Mouse (Mus musculus): ENCODE data around the gene Crebrf. TPM values are rescaled to one million over a fixed set of nuclear protein-coding genes. Genes with fewer than 3 reads are reported as not detected.

The Crebrf gene
- polyA plus RNA-seq, 1 experiment: 26.6 TPM

GRCm38 (mm10) chr17:26802886-26803285, 87.4 kb downstream of the Crebrf start:
- Histone ChIP-seq H3K27ac (replicated peaks; ENCODE audit: low read depth, low read length) (no peak overlapping the region), H3K4me3 (ENCODE audit: insufficient read depth, low read depth, low read length) (no peak overlapping the region), H3K4me1 (ENCODE audit: control insufficient read depth, insufficient read depth, insufficient read length, low read length) (no peaks in the 10 kb centered on the region)

- Histone ChIP-seq H3K4me1 (ENCODE audit: control insufficient read depth, insufficient read depth, insufficient read length, low read length) (no peaks in the 10 kb centered on the region), H3K27ac (replicated peaks; ENCODE audit: low read depth, low read length) (no peak overlapping the region), H3K4me3 (ENCODE audit: insufficient read depth, low read depth, low read length) (no peak overlapping the region)
Measured at GRCm38 (mm10) chr17:26812607-26813006, 97.2 kb downstream of the Crebrf start.

GRCm38 (mm10) chr17:26813497-26813896, 98.0 kb downstream of the Crebrf start:
- H3K4me3 ChIP-seq (ENCODE audit: insufficient read depth, low read depth, low read length): no peak overlapping the region
- H3K27ac ChIP-seq (replicated peaks; ENCODE audit: low read depth, low read length): no peak overlapping the region

GRCm38 (mm10) chr17:26816810-26817209, 101.4 kb downstream of the Crebrf start:
- Histone ChIP-seq H3K27ac (replicated peaks; ENCODE audit: low read depth, low read length) (no peak overlapping the region), H3K4me3 (ENCODE audit: insufficient read depth, low read depth, low read length) (no peak overlapping the region), H3K4me1 (ENCODE audit: control insufficient read depth, insufficient read depth, insufficient read length, low read length) (no peaks in the 10 kb centered on the region)

More at GRCm38 (mm10) chr17:26813497-26813896, 98.0 kb downstream of the Crebrf start:
- H3K4me1 ChIP-seq (ENCODE audit: control insufficient read depth, insufficient read depth, insufficient read length, low read length): no peaks in the 10 kb centered on the region

- Histone ChIP-seq H3K27ac (replicated peaks; ENCODE audit: low read depth, low read length) (no peak overlapping the region), H3K4me3 (ENCODE audit: insufficient read depth, low read depth, low read length) (no peak overlapping the region), H3K4me1 (ENCODE audit: control insufficient read depth, insufficient read depth, insufficient read length, low read length) (no peaks in the 10 kb centered on the region)
Measured at GRCm38 (mm10) chr17:26817776-26818175, 102.3 kb downstream of the Crebrf start.

GRCm38 (mm10) chr17:26826131-26826530, 110.7 kb downstream of the Crebrf start:
- no peak overlapping the region for H3K4me3 ChIP-seq (ENCODE audit: insufficient read depth, low read depth, low read length)
- no peak overlapping the region for H3K27ac ChIP-seq (replicated peaks; ENCODE audit: low read depth, low read length)

More at GRCm38 (mm10) chr17:26826131-26826530, 110.7 kb downstream of the Crebrf start:
- no peaks in the 10 kb centered on the region for H3K4me1 ChIP-seq (ENCODE audit: control insufficient read depth, insufficient read depth, insufficient read length, low read length)

Other genes starting within 250 kb of the Crebrf start
- 124 and 179 TPM in 2 replicates for gene Ergic1, start 154.2 kb upstream of the Crebrf start, polyA plus RNA-seq (2012; ENCODE audit: insufficient read depth, insufficient read length, missing spikeins)
- 44.4 and 326 TPM in 2 replicates for gene Dusp1, start 153.5 kb upstream of the Crebrf start, polyA plus RNA-seq (2012; ENCODE audit: insufficient read depth, insufficient read length, missing spikeins)
- gene Atp6v0e, start 52.4 kb upstream of the Crebrf start, polyA plus RNA-seq (2012; ENCODE audit: insufficient read depth, insufficient read length, missing spikeins): 314 and 348 TPM in 2 replicates
- 18.3 and 26.8 TPM in 2 replicates for gene Bnip1, start 65.4 kb downstream of the Crebrf start, polyA plus RNA-seq (2012; ENCODE audit: insufficient read depth, insufficient read length, missing spikeins)
- gene Nkx2-5, start 129.4 kb downstream of the Crebrf start, polyA plus RNA-seq (2012; ENCODE audit: insufficient read depth, insufficient read length, missing spikeins): not detected in 2 replicates
- gene Kifc5b, start 201.4 kb downstream of the Crebrf start, polyA plus RNA-seq (2012; ENCODE audit: insufficient read depth, insufficient read length, missing spikeins): not detected in 2 replicates
- gene Phf1, start 217.4 kb downstream of the Crebrf start, polyA plus RNA-seq (2012; ENCODE audit: insufficient read depth, insufficient read length, missing spikeins): 13.1 and 15.7 TPM in 2 replicates
- gene Cuta, start 223.9 kb downstream of the Crebrf start, polyA plus RNA-seq (2012; ENCODE audit: insufficient read depth, insufficient read length, missing spikeins): 142 and 151 TPM in 2 replicates
- gene Syngap1, start 225.6 kb downstream of the Crebrf start, polyA plus RNA-seq (2012; ENCODE audit: insufficient read depth, insufficient read length, missing spikeins): 1.1 and 1.6 TPM in 2 replicates